Mouse (Mus musculus) megakaryocyte, embryonic 14.5 days (primary cell): Measurements from ENCODE around the gene Igf2.

ENCODE experiments used
- FLI1 ChIP-seq: IDR thresholded peaks from 2 replicates; pipeline ENCODE4 v1.6.1; 2012; ENCODE audit warnings: low read length, inconsistent platforms, mixed read lengths
- GATA1 ChIP-seq: IDR thresholded peaks from 3 replicates; pipeline ENCODE4 v1.6.1; 2012; ENCODE audit warnings: mixed read lengths, low read length, inconsistent platforms, borderline replicate concordance

DNA sequence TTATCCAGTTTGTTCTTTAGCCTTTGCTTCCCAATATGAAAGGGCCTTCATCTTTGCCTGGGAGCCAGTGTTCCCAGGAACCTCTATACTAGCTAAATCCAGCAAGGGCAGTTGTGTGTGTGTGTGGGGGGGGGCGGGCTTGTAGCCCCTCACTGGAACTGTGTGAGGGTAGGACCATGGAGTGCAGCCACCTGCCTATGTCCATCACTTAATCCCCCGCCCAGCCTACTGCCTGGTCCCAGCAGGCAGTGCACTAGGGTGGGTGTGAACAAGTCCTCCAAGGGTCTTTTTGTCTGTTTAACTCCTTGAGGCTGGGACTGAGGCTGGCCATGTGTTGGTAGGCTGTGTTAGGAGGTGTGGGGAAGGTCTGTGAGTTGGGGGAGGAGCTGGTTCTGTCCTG is 53.5 kb downstream of the Igf2 start:
- TF ChIP-seq GATA1 (no peak), FLI1 (no peak)
